Mouse (Mus musculus) hindbrain, embryonic 16.5 days (tissue): ENCODE data around the gene D17H6S53E. TPM values are rescaled to one million over a fixed set of nuclear protein-coding genes. Genes with fewer than 3 reads are reported as not detected.
"Not testable (repeated sequence)": the region's sequence is repeated elsewhere in the genome, so short reads cannot be mapped to it uniquely, and the experiment has no call there.

Source experiments
- ATAC-seq: fragments of 200-750 bp; cut with Nextera tagmentation; 2 replicates; pipeline ENCODE4 v1.8.0; 2017; ENCODE audit warnings: moderate TSS enrichment, moderate library complexity
- H3K27ac ChIP-seq: fragments of 300-500 bp; sonication (generic); 2 replicates; pipeline ENCODE4 v1.5.1; 2014; ENCODE audit warnings: low read depth, mild to moderate bottlenecking, control low read depth, low read length, moderate library complexity
- H3K27me3 ChIP-seq: fragments of 300-500 bp; sonication (generic); replicated peaks from 2 replicates; pipeline ENCODE4 v1.6.1; 2014; ENCODE audit warnings: low read length; ENCODE audit not compliant: control insufficient read depth, insufficient read depth
- H3K36me3 ChIP-seq: fragments of 300-500 bp; sonication (generic); 2 replicates; pipeline ENCODE4 v1.6.1; 2014; ENCODE audit warnings: mild to moderate bottlenecking, low read length, moderate library complexity, mixed read lengths; ENCODE audit not compliant: control insufficient read depth, insufficient read depth
- H3K4me1 ChIP-seq: fragments of 300-500 bp; sonication (generic); 2 replicates; pipeline ENCODE4 v1.6.1; 2014; ENCODE audit warnings: low read depth, low read length; ENCODE audit not compliant: control insufficient read depth, insufficient read depth
- H3K4me2 ChIP-seq: fragments of 300-500 bp; sonication (generic); 2 replicates; pipeline ENCODE4 v1.6.1; 2014; ENCODE audit warnings: mild to moderate bottlenecking, low read length, control low read depth, moderate library complexity
- H3K4me3 ChIP-seq: fragments of 300-500 bp; sonication (generic); 2 replicates; pipeline ENCODE4 v1.5.1; 2014; ENCODE audit warnings: mild to moderate bottlenecking, low read length, control low read depth, moderate library complexity
- H3K9ac ChIP-seq: fragments of 300-500 bp; sonication (generic); 2 replicates; pipeline ENCODE4 v1.6.1; 2014; ENCODE audit warnings: low read depth, mild to moderate bottlenecking, control low read depth, low read length, moderate library complexity
- H3K9me3 ChIP-seq: fragments of 300-500 bp; sonication (generic); 2 replicates; pipeline ENCODE4 v1.6.1; 2014; ENCODE audit warnings: mild to moderate bottlenecking, low read length, moderate library complexity; ENCODE audit not compliant: control insufficient read depth
- WGBS: fragments of 180-500 bp; shearing (Covaris S2); extraction: QIAGEN DNeasy Blood & Tissue Kit; methylation state at CpG from one replicate; pipeline ENCODE4 v1.1.7; 2014; 5-methylcytosine and 5-hydroxymethylcytosine counted together
- polyA plus RNA-seq: library from polyadenylated mRNA; unstranded; fragments of >200 nt; fragmentation: Nextera tagmentation; extraction: Ambion mirVana; gene quantifications from 2 replicates; pipeline ENCODE4 v1.2.1, GENCODE M21; 2015

The D17H6S53E gene
- polyA plus RNA-seq, 1 experiment from 2014 or later, result 8.9 TPM

- not testable (repeated sequence) for H3K36me3 ChIP-seq, H3K4me2 ChIP-seq, H3K9ac ChIP-seq, H3K9me3 ChIP-seq, H3K27ac ChIP-seq, H3K4me3 ChIP-seq, H3K27me3 ChIP-seq, ATAC-seq
- WGBS, result 89% methylated on average over 12 of the region's 12 CpGs
- peaks cover 40% of the 10 kb centered on the region for H3K4me1 ChIP-seq
Measured at GRCm38 (mm10) chr17:35124261-35124896, 1.8 kb upstream of the D17H6S53E start.

GRCm38 (mm10) chr17:35125081-35125480 lies 1.1 kb upstream of the D17H6S53E start:
- H3K4me1 ChIP-seq, result peaks cover 34% of the 10 kb centered on the region
- H3K4me2 ChIP-seq, result no peak overlapping the region
- WGBS, result 88% methylated on average over 1 of the region's 1 CpGs

GRCm38 (mm10) chr17:35125578-35125977 lies 595 bp upstream of the D17H6S53E start:
- H3K4me1 ChIP-seq, result peaks cover 29% of the 10 kb centered on the region
- H3K27ac ChIP-seq, result peak overlapping the region; percentile 76
- H3K36me3 ChIP-seq, result no peaks in the 10 kb centered on the region
- peak overlapping the region; percentile 80 for H3K4me2 ChIP-seq
- no peaks in the 10 kb centered on the region for H3K9me3 ChIP-seq
- peak overlapping the region; percentile 67 for H3K4me3 ChIP-seq
- no peak for ATAC-seq
- 36% methylated on average over 6 of the region's 6 CpGs for WGBS
- H3K9ac ChIP-seq, result peak overlapping the region; percentile 82
- no peaks in the 10 kb centered on the region for H3K27me3 ChIP-seq

More at GRCm38 (mm10) chr17:35125081-35125480, 1.1 kb upstream of the D17H6S53E start:
- Histone ChIP-seq H3K36me3 (no peaks in the 10 kb centered on the region), H3K9ac (no peak overlapping the region), H3K4me3 (no peak overlapping the region), H3K9me3 (no peaks in the 10 kb centered on the region), H3K27ac (no peak overlapping the region), H3K27me3 (no peaks in the 10 kb centered on the region)
- no peak for ATAC-seq

- no peaks in the 10 kb centered on the region for H3K9me3 ChIP-seq
- no peak for ATAC-seq
- H3K27ac ChIP-seq, result no peak overlapping the region
- 72% methylated on average over 13 of the region's 13 CpGs for WGBS
- no peaks in the 10 kb centered on the region for H3K36me3 ChIP-seq
- H3K4me1 ChIP-seq, result peaks cover 29% of the 10 kb centered on the region
- H3K9ac ChIP-seq, result peak overlapping the region; percentile 82
- H3K4me2 ChIP-seq, result peak overlapping the region; percentile 80
- peak overlapping the region; percentile 67 for H3K4me3 ChIP-seq
- no peaks in the 10 kb centered on the region for H3K27me3 ChIP-seq
Measured at GRCm38 (mm10) chr17:35127017-35127416, 844 bp downstream of the D17H6S53E start.

- Histone ChIP-seq H3K27ac (no peak overlapping the region), H3K4me1 (peaks cover 22% of the 10 kb centered on the region), H3K36me3 (no peaks in the 10 kb centered on the region), H3K9ac (no peak overlapping the region), H3K4me3 (no peak overlapping the region), H3K4me2 (no peak overlapping the region), H3K9me3 (no peaks in the 10 kb centered on the region), H3K27me3 (no peaks in the 10 kb centered on the region)
- ATAC-seq, result no peak
- WGBS, result 68% methylated on average over 11 of the region's 11 CpGs
Measured at GRCm38 (mm10) chr17:35128996-35129395, 2.8 kb downstream of the D17H6S53E start.

GRCm38 (mm10) chr17:35131038-35131437 lies 4.9 kb downstream of the D17H6S53E start:
- H3K4me1 ChIP-seq, result peaks cover 16% of the 10 kb centered on the region
- no peak overlapping the region for H3K4me3 ChIP-seq
- ATAC-seq, result no peak
- 89% methylated on average over 8 of the region's 8 CpGs for WGBS
- no peaks in the 10 kb centered on the region for H3K36me3 ChIP-seq
- no peaks in the 10 kb centered on the region for H3K9me3 ChIP-seq
- H3K27me3 ChIP-seq, result no peaks in the 10 kb centered on the region
- no peak overlapping the region for H3K9ac ChIP-seq
- no peak overlapping the region for H3K27ac ChIP-seq
- no peak overlapping the region for H3K4me2 ChIP-seq

GRCm38 (mm10) chr17:35131500-35132173 lies 5.5 kb downstream of the D17H6S53E start, which contains the start of gene Apom:
Apom (minus strand) TSS chr17:35132050.
- H3K9me3 ChIP-seq, result no peaks in the 10 kb centered on the region
- H3K27ac ChIP-seq, result no peak within 1 kb of the TSS
- no peak for ATAC-seq
- peaks cover 19% of the 10 kb centered on the region for H3K4me1 ChIP-seq
- H3K27me3 ChIP-seq, result no peaks in the 10 kb centered on the region
- 84% methylated on average over 15 of the region's 15 CpGs for WGBS
- no peak within 1 kb of the TSS for H3K4me2 ChIP-seq
- no peaks in the 10 kb centered on the region for H3K36me3 ChIP-seq
- H3K4me3 ChIP-seq, result no peak within 1 kb of the TSS
- no peak within 1 kb of the TSS for H3K9ac ChIP-seq

- H3K27me3 ChIP-seq, result no peaks in the 10 kb centered on the region
- no peaks in the 10 kb centered on the region for H3K36me3 ChIP-seq
- no peak overlapping the region for H3K9ac ChIP-seq
- ATAC-seq, result no peak
- H3K4me1 ChIP-seq, result peaks cover 19% of the 10 kb centered on the region
- H3K9me3 ChIP-seq, result no peaks in the 10 kb centered on the region
- no peak overlapping the region for H3K27ac ChIP-seq
- no peak overlapping the region for H3K4me3 ChIP-seq
- no peak overlapping the region for H3K4me2 ChIP-seq
- WGBS, result 80% methylated on average over 3 of the region's 3 CpGs
Measured at GRCm38 (mm10) chr17:35132174-35132560, 6.0 kb downstream of the D17H6S53E start.

GRCm38 (mm10) chr17:35133517-35133916 lies 7.3 kb downstream of the D17H6S53E start:
- Histone ChIP-seq H3K9ac (no peak overlapping the region), H3K4me2 (no peak overlapping the region), H3K36me3 (no peaks in the 10 kb centered on the region), H3K4me1 (peaks cover 18% of the 10 kb centered on the region), H3K9me3 (no peaks in the 10 kb centered on the region), H3K27me3 (no peaks in the 10 kb centered on the region), H3K4me3 (no peak overlapping the region), H3K27ac (no peak overlapping the region)
- ATAC-seq, result no peak
- WGBS, result 93% methylated on average over 7 of the region's 7 CpGs
